Mouse (Mus musculus) stomach, postnatal 0 days (tissue): Measurements from ENCODE around the gene Rap1gap. TPM values are rescaled to one million over a fixed set of nuclear protein-coding genes. Genes with fewer than 3 reads are reported as not detected.

Experiments used
- ATAC-seq: fragments of 200-750 bp; cut with Nextera tagmentation; 2 replicates; pipeline ENCODE4 v1.8.0; 2017; ENCODE audit not compliant: low FRiP score, low TSS enrichment
- DNase-seq: peaks from one replicate; pipeline ENCODE4 v3.0.0-alpha.2; 2016; ENCODE audit warnings: low spot score
- H3K27ac ChIP-seq: fragments of 300-500 bp; sonication (generic); replicated peaks from 2 replicates; pipeline ENCODE4 v1.5.1; 2014; ENCODE audit warnings: mild to moderate bottlenecking, control low read depth
- H3K27me3 ChIP-seq: fragments of 300-500 bp; sonication (generic); 2 replicates; pipeline ENCODE4 v1.6.1; 2014; ENCODE audit warnings: low read length; ENCODE audit not compliant: control insufficient read depth, insufficient read depth
- H3K36me3 ChIP-seq: fragments of 300-500 bp; sonication (generic); 2 replicates; pipeline ENCODE4 v1.6.1; 2014; ENCODE audit warnings: low read length, mixed read lengths; ENCODE audit not compliant: control insufficient read depth, insufficient read depth
- H3K4me1 ChIP-seq: fragments of 300-500 bp; sonication (generic); replicated peaks from 2 replicates; pipeline ENCODE4 v1.6.1; 2014; ENCODE audit warnings: antibody characterized with exemption; ENCODE audit not compliant: control insufficient read depth, insufficient read depth
- H3K4me2 ChIP-seq: fragments of 300-500 bp; sonication (generic); replicated peaks from 2 replicates; pipeline ENCODE4 v1.6.1; 2014; ENCODE audit warnings: low read depth, mild to moderate bottlenecking, control low read depth, moderate library complexity
- H3K4me3 ChIP-seq: fragments of 300-500 bp; sonication (generic); 2 replicates; pipeline ENCODE4 v1.5.1; 2014; ENCODE audit warnings: low read depth, low read length, control low read depth
- H3K9ac ChIP-seq: fragments of 300-500 bp; sonication (generic); 2 replicates; pipeline ENCODE4 v1.6.1; 2014; ENCODE audit warnings: mild to moderate bottlenecking, low read length, control low read depth, mixed read lengths
- H3K9me3 ChIP-seq: fragments of 300-500 bp; sonication (generic); 2 replicates; pipeline ENCODE4 v1.6.1; 2016; ENCODE audit warnings: low read length; ENCODE audit not compliant: control insufficient read depth
- CTCF ChIP-seq: IDR thresholded peaks from 2 replicates; pipeline ENCODE4 v1.5.1; 2016; ENCODE audit warnings: antibody characterized with exemption, low read depth, mild to moderate bottlenecking, moderate library complexity
- EP300 ChIP-seq: optimal IDR thresholded peaks from 2 replicates; pipeline ENCODE3; 2016; ENCODE audit warnings: antibody characterized with exemption
- WGBS: fragments of 180-500 bp; shearing (Covaris S2); extraction: QIAGEN DNeasy Blood & Tissue Kit; methylation state at CpG from one replicate; pipeline ENCODE4 v1.1.7; 2014; 5-methylcytosine and 5-hydroxymethylcytosine counted together
- polyA plus RNA-seq: library from polyadenylated mRNA; unstranded; fragments of >200 nt; fragmentation: Nextera tagmentation; extraction: Ambion mirVana; gene quantifications from 2 replicates; pipeline ENCODE4 v1.2.1, GENCODE M21; 2015

Rap1gap gene
- polyA plus RNA-seq, 1 experiment from 2014 or later = 70.1 TPM

GRCm38 (mm10) chr4:137631596-137631995 is 32.9 kb upstream of the Rap1gap start:
- no peak for TF ChIP-seq CTCF
- TF ChIP-seq EP300 = no peak
- H3K9ac ChIP-seq = no peak overlapping the region
- no peaks in the 10 kb centered on the region for H3K4me1 ChIP-seq
- peaks cover 29% of the 10 kb centered on the region for H3K36me3 ChIP-seq
- no peak for ATAC-seq
- H3K27ac ChIP-seq = no peak overlapping the region
- no peak for DNase-seq
- H3K4me3 ChIP-seq = no peak overlapping the region
- H3K27me3 ChIP-seq = no peaks in the 10 kb centered on the region
- 67% methylated on average over 3 of the region's 3 CpGs for WGBS
- no peaks in the 10 kb centered on the region for H3K9me3 ChIP-seq
- H3K4me2 ChIP-seq = no peak overlapping the region

GRCm38 (mm10) chr4:137633394-137633793 is 31.1 kb upstream of the Rap1gap start:
- no peaks in the 10 kb centered on the region for H3K4me1 ChIP-seq
- no peak overlapping the region for H3K9ac ChIP-seq
- no peak for DNase-seq
- H3K27ac ChIP-seq = no peak overlapping the region
- no peaks in the 10 kb centered on the region for H3K9me3 ChIP-seq
- H3K4me3 ChIP-seq = no peak overlapping the region
- H3K27me3 ChIP-seq = no peaks in the 10 kb centered on the region
- WGBS = 87% methylated on average over 4 of the region's 4 CpGs
- TF ChIP-seq EP300 (no peak), CTCF (no peak)
- peaks cover 28% of the 10 kb centered on the region for H3K36me3 ChIP-seq
- no peak for ATAC-seq
- H3K4me2 ChIP-seq = no peak overlapping the region

- 71% methylated on average over 3 of the region's 3 CpGs for WGBS
- Histone ChIP-seq H3K4me2 (no peak overlapping the region), H3K4me3 (no peak overlapping the region), H3K36me3 (peaks cover 38% of the 10 kb centered on the region), H3K27me3 (no peaks in the 10 kb centered on the region), H3K4me1 (no peaks in the 10 kb centered on the region), H3K9me3 (no peaks in the 10 kb centered on the region), H3K9ac (no peak overlapping the region), H3K27ac (no peak overlapping the region)
- DNase-seq = no peak
- TF ChIP-seq CTCF = peak; percentile 55
- no peak for TF ChIP-seq EP300
- no peak for ATAC-seq
Observed at GRCm38 (mm10) chr4:137636597-137636996, 27.9 kb upstream of the Rap1gap start.

GRCm38 (mm10) chr4:137641556-137641955 is 23.0 kb upstream of the Rap1gap start:
- DNase-seq (peak; percentile 32), ATAC-seq (peak; percentile 51)
- Histone ChIP-seq H3K4me2 (no peak overlapping the region), H3K4me3 (no peak overlapping the region), H3K27me3 (no peaks in the 10 kb centered on the region), H3K4me1 (no peaks in the 10 kb centered on the region), H3K27ac (peak overlapping the region; percentile 79), H3K36me3 (peaks cover 33% of the 10 kb centered on the region), H3K9ac (no peak overlapping the region), H3K9me3 (no peaks in the 10 kb centered on the region)
- no peak for TF ChIP-seq EP300
- TF ChIP-seq CTCF = no peak
- 44% methylated on average over 5 of the region's 5 CpGs for WGBS

GRCm38 (mm10) chr4:137642101-137642500 is 22.4 kb upstream of the Rap1gap start:
- Histone ChIP-seq H3K9me3 (no peaks in the 10 kb centered on the region), H3K27me3 (no peaks in the 10 kb centered on the region), H3K4me2 (no peak overlapping the region), H3K4me3 (no peak overlapping the region), H3K9ac (no peak overlapping the region), H3K36me3 (peaks cover 31% of the 10 kb centered on the region), H3K27ac (peak overlapping the region; percentile 79), H3K4me1 (no peaks in the 10 kb centered on the region)
- DNase-seq (peak; percentile 33), ATAC-seq (peak; percentile 78)
- no peak for TF ChIP-seq EP300
- no peak for TF ChIP-seq CTCF
- WGBS = 50% methylated on average over 2 of the region's 2 CpGs

- TF ChIP-seq EP300 = no peak
- TF ChIP-seq CTCF = no peak
- Histone ChIP-seq H3K27ac (peak overlapping the region; percentile 75), H3K9me3 (no peaks in the 10 kb centered on the region), H3K27me3 (no peaks in the 10 kb centered on the region), H3K4me2 (no peak overlapping the region), H3K9ac (no peak overlapping the region), H3K36me3 (peaks cover 31% of the 10 kb centered on the region), H3K4me3 (no peak overlapping the region), H3K4me1 (no peaks in the 10 kb centered on the region)
- ATAC-seq = peak; percentile 79
- peak; percentile 60 for DNase-seq
- WGBS = 72% methylated on average over 2 of the region's 2 CpGs
Observed at GRCm38 (mm10) chr4:137643459-137643858, 21.1 kb upstream of the Rap1gap start.
